Mouse (Mus musculus) myocyte (in vitro differentiated cells): ENCODE measurements around the gene Fmo4. TPM values are rescaled to one million over a fixed set of nuclear protein-coding genes. Genes with fewer than 3 reads are reported as not detected.
A peak's percentile ranks its signal among the peaks of the same experiment; 100 is the strongest.

Experiments used
- H3K27me3 ChIP-seq: one replicate; pipeline ENCODE4 v1.6.1; 2011; ENCODE audit not compliant: control insufficient read depth, insufficient read depth, insufficient read length
- H3K36me3 ChIP-seq: one replicate; pipeline ENCODE4 v1.6.1; 2011; ENCODE audit not compliant: control insufficient read depth, insufficient read depth
- H3K4me2 ChIP-seq: one replicate; pipeline ENCODE4 v1.6.1; 2011; ENCODE audit warnings: low read depth, control low read depth
- H3K4me3 ChIP-seq: one replicate; pipeline ENCODE4 v1.5.1; 2011; ENCODE audit warnings: mild to moderate bottlenecking, control low read depth, moderate library complexity
- H3K79me2 ChIP-seq: one replicate; pipeline ENCODE4 v1.6.1; 2011; ENCODE audit not compliant: control insufficient read depth, insufficient read depth
- H3ac ChIP-seq: one replicate; pipeline ENCODE4 v1.6.1; 2011; ENCODE audit not compliant: control insufficient read depth, insufficient read length
- CEBPB ChIP-seq: IDR thresholded peaks from 2 replicates; pipeline ENCODE4 v1.6.1; 2011; ENCODE audit warnings: mild to moderate bottlenecking, moderate library complexity; ENCODE audit not compliant: poor library complexity, insufficient read depth, severe bottlenecking
- E2F4 ChIP-seq: IDR thresholded peaks from one replicate; pipeline ENCODE4 v1.6.1; 2011; ENCODE audit warnings: mild to moderate bottlenecking, control low read depth, moderate library complexity; ENCODE audit not compliant: insufficient read depth
- MAX ChIP-seq: IDR thresholded peaks from one replicate; pipeline ENCODE4 v1.6.1; 2011; ENCODE audit warnings: low read depth, mild to moderate bottlenecking, control low read depth
- MYOD1 ChIP-seq, 3 experiments: IDR thresholded peaks; one replicate each; pipeline ENCODE4 v1.6.1; 2011; ENCODE audit warnings: control low read depth in 2 of 3, low read depth in 2 of 3, mild to moderate bottlenecking in 2 of 3, moderate library complexity in 1 of 3; ENCODE audit not compliant: insufficient read length in 2 of 3, control insufficient read depth in 1 of 3
- MYOG ChIP-seq, 3 experiments: IDR thresholded peaks; one replicate each; pipeline ENCODE4 v1.6.1; 2011; ENCODE audit warnings: control low read depth in 2 of 3, low read depth in 2 of 3, mild to moderate bottlenecking in 2 of 3; ENCODE audit not compliant: insufficient read length in 2 of 3, control insufficient read depth in 1 of 3, insufficient read depth in 1 of 3
- POLR2A ChIP-seq: IDR thresholded peaks from one replicate; pipeline ENCODE4 v1.6.1; 2011; ENCODE audit warnings: low read depth, mild to moderate bottlenecking, control low read depth, moderate library complexity; ENCODE audit not compliant: insufficient read length
- POLR2AphosphoS2 ChIP-seq: IDR thresholded peaks from one replicate; pipeline ENCODE4 v1.6.1; 2011; ENCODE audit warnings: low read depth, control low read depth; ENCODE audit not compliant: insufficient read length
- REST ChIP-seq: IDR thresholded peaks from one replicate; pipeline ENCODE4 v1.6.1; 2011; ENCODE audit warnings: mild to moderate bottlenecking, control low read depth, moderate library complexity; ENCODE audit not compliant: insufficient read depth, insufficient read length
- SRF ChIP-seq: IDR thresholded peaks from one replicate; pipeline ENCODE4 v1.6.1; 2011; ENCODE audit warnings: low read depth; ENCODE audit not compliant: control insufficient read depth, insufficient read length
- TCF12 ChIP-seq: IDR thresholded peaks from one replicate; pipeline ENCODE4 v1.6.1; 2011; ENCODE audit warnings: mild to moderate bottlenecking, control low read depth; ENCODE audit not compliant: poor library complexity, insufficient read depth, severe bottlenecking
- TCF3 ChIP-seq: IDR thresholded peaks from one replicate; pipeline ENCODE4 v1.6.1; 2011; ENCODE audit warnings: low read depth, control low read depth; ENCODE audit not compliant: insufficient read length
- USF1 ChIP-seq: IDR thresholded peaks from one replicate; pipeline ENCODE4 v1.6.1; 2011; ENCODE audit warnings: low read depth, mild to moderate bottlenecking, control low read depth, moderate library complexity
- polyA plus RNA-seq: library from polyadenylated mRNA; unstranded; fragments of >200 nt; fragmentation: generic; extraction: Trizol; gene quantifications from one replicate; pipeline ENCODE4 v1.2.1, GENCODE M21; 2012; ENCODE audit warnings: missing spikeins

The Fmo4 gene
- polyA plus RNA-seq, 1 experiment = not detected

- no peaks in the 10 kb centered on the region for H3K36me3 ChIP-seq
- no peaks in the 10 kb centered on the region for H3K79me2 ChIP-seq
- H3K27me3 ChIP-seq = peaks cover 5% of the 10 kb centered on the region
- H3ac ChIP-seq = no peak overlapping the region
- H3K4me3 ChIP-seq = peak overlapping the region; percentile 7
- no peak for TF ChIP-seq SRF
- no peak for TF ChIP-seq POLR2AphosphoS2
- no peak for TF ChIP-seq POLR2A
- no peak for TF ChIP-seq REST
- no peak for TF ChIP-seq MYOG (IDR thresholded peaks at IDR 0.05; ENCODE audit: control insufficient read depth in 1 of 3, insufficient read depth in 1 of 3, insufficient read length in 2 of 3, low read depth in 2 of 3)
- no peak for TF ChIP-seq MAX
- no peak for TF ChIP-seq TCF3
- TF ChIP-seq CEBPB = no peak
- no peak for TF ChIP-seq E2F4
- TF ChIP-seq TCF12 = no peak
- TF ChIP-seq MYOD1 (IDR thresholded peaks at IDR 0.05; ENCODE audit: control insufficient read depth in 1 of 3, insufficient read length in 2 of 3, low read depth in 2 of 3) = no peak
- no peak for TF ChIP-seq USF1
- H3K4me2 ChIP-seq = peak overlapping the region; percentile 98
Observed at GRCm38 (mm10) chr1:162857766-162858747, 44.3 kb upstream of the Fmo4 start.

GRCm38 (mm10) chr1:162853812-162854482, 40.2 kb upstream of the Fmo4 start:
- Histone ChIP-seq H3K36me3 (no peaks in the 10 kb centered on the region), H3ac (no peak overlapping the region), H3K79me2 (no peaks in the 10 kb centered on the region), H3K4me2 (no peak overlapping the region), H3K27me3 (peaks cover 5% of the 10 kb centered on the region), H3K4me3 (no peak overlapping the region)
- TF ChIP-seq MAX (no peak), SRF (no peak), TCF12 (no peak), POLR2AphosphoS2 (no peak), POLR2A (no peak), TCF3 (no peak), E2F4 (no peak), CEBPB (no peak), REST (no peak), MYOD1 (IDR thresholded peaks at IDR 0.05; ENCODE audit: control insufficient read depth in 1 of 3, insufficient read length in 2 of 3, low read depth in 2 of 3) (no peak), USF1 (no peak), MYOG (IDR thresholded peaks at IDR 0.05; ENCODE audit: control insufficient read depth in 1 of 3, insufficient read depth in 1 of 3, insufficient read length in 2 of 3, low read depth in 2 of 3) (no peak)

DNA sequence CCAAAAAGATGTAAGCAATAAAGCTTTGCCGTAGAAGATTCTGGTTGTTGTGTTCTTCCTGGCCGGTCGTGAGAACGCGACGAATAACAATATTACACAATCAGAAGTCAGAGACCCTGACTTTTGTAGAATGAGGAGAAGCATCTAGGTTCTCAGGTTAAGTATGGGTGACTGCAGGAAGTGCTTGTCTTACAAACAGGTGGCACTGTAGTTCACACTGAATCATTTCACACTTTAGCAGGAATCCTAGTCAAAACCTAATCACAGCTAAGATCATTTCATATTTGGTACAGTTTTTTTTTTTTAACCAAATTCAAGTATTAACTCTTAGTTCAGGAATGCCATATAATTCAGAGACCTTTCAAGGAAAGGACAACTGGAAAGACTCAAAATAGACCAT, 33.8 kb upstream of the Fmo4 start:
- Histone ChIP-seq H3K79me2 (no peaks in the 10 kb centered on the region), H3K36me3 (no peaks in the 10 kb centered on the region), H3ac (no peak overlapping the region), H3K27me3 (no peaks in the 10 kb centered on the region), H3K4me3 (no peak overlapping the region), H3K4me2 (no peak overlapping the region)
- TF ChIP-seq MYOG (IDR thresholded peaks at IDR 0.05; ENCODE audit: control insufficient read depth in 1 of 3, insufficient read depth in 1 of 3, insufficient read length in 2 of 3, low read depth in 2 of 3) = no peak

GRCm38 (mm10) chr1:162840211-162840610, 26.4 kb upstream of the Fmo4 start:
- no peaks in the 10 kb centered on the region for H3K36me3 ChIP-seq
- no peaks in the 10 kb centered on the region for H3K27me3 ChIP-seq
- no peaks in the 10 kb centered on the region for H3K79me2 ChIP-seq
- H3K4me3 ChIP-seq = no peak overlapping the region
- no peak overlapping the region for H3K4me2 ChIP-seq
- no peak overlapping the region for H3ac ChIP-seq
- TF ChIP-seq USF1 (no peak), MAX (no peak), MYOD1 (IDR thresholded peaks at IDR 0.05; ENCODE audit: control insufficient read depth in 1 of 3, insufficient read length in 2 of 3, low read depth in 2 of 3) (no peak), E2F4 (no peak), POLR2A (no peak), TCF3 (no peak), TCF12 (no peak), SRF (no peak), MYOG (IDR thresholded peaks at IDR 0.05; ENCODE audit: control insufficient read depth in 1 of 3, insufficient read depth in 1 of 3, insufficient read length in 2 of 3, low read depth in 2 of 3) (no peak), POLR2AphosphoS2 (no peak), CEBPB (no peak), REST (no peak)
